Mouse (Mus musculus) CD8-positive naive resting alpha-beta T cell, adult 57 days (primary cell): ENCODE results near the gene Ccdc89. TPM values are rescaled to one million over a fixed set of nuclear protein-coding genes. Genes with fewer than 3 reads are reported as not detected.

Experiments used
- total RNA-seq: library from RNA; stranded (reverse); gene quantifications from one replicate; pipeline ENCODE4 v1.2.4, GENCODE M21; 2023

Gene Ccdc89
- not detected for total RNA-seq

GRCm38 (mm10) chr7:90426020-90427001 lies at the start of gene Ccdc89:
TSS of gene Ccdc89 (plus strand) at chr7:90426577.

GRCm38 (mm10) chr7:90442518-90443080 lies 16.2 kb downstream of the Ccdc89 start, which contains the start of gene Crebzf:
TSS of gene Crebzf (plus strand) at chr7:90442729.

GRCm38 (mm10) chr7:90456845-90457468 lies 30.6 kb downstream of the Ccdc89 start, which contains the start of gene Tmem126a:
TSS of gene Tmem126a (minus strand) at chr7:90457229.

GRCm38 (mm10) chr7:90475793-90476312 lies 49.5 kb downstream of the Ccdc89 start, which contains the start of gene Tmem126b:
TSS of gene Tmem126b (minus strand) at chr7:90476001.

GRCm38 (mm10) chr7:90476313-90477245 lies 50.2 kb downstream of the Ccdc89 start, which contains the start of gene Dlg2:
TSS of gene Dlg2 (plus strand) at chr7:90476672.

Other genes starting within 250 kb of the Ccdc89 start
- not detected for gene Ccdc83, start 160.8 kb upstream of the Ccdc89 start, total RNA-seq
- 16.0 TPM for gene Sytl2, start 124.3 kb upstream of the Ccdc89 start, total RNA-seq
- 180 TPM for gene Crebzf, start 16.2 kb downstream of the Ccdc89 start, total RNA-seq
- 22.0 TPM for gene Tmem126a, start 30.7 kb downstream of the Ccdc89 start, total RNA-seq
- 5.2 TPM for gene Tmem126b, start 49.4 kb downstream of the Ccdc89 start, total RNA-seq
- gene Dlg2, start 50.1 kb downstream of the Ccdc89 start, total RNA-seq = 0.15 TPM